Mouse (Mus musculus) thymus, adult 2 months (tissue): ENCODE measurements at regions not wholly inside any gene's neighbourhood (a gene's known extent, or its start where the extent isn't known, plus 50 kb on each side); places are given as distances from the start of the nearest gene placed in this dataset.

Experiments used
- CTCF ChIP-seq: fragments of 200-500 bp; IDR thresholded peaks from 2 replicates; pipeline ENCODE4 v1.5.1; 2012; ENCODE audit warnings: mild to moderate bottlenecking, control low read depth, low read length, moderate library complexity, borderline replicate concordance; ENCODE audit not compliant: control insufficient read depth, poor library complexity, insufficient read depth; ENCODE audit errors: extremely low read depth
- POLR2A ChIP-seq: fragments of 200-500 bp; IDR thresholded peaks from 2 replicates; pipeline ENCODE4 v1.6.1; 2012; ENCODE audit warnings: mild to moderate bottlenecking, low read length, control low read depth, moderate library complexity; ENCODE audit not compliant: control insufficient read depth, poor library complexity, insufficient read depth; ENCODE audit errors: extremely low read depth

- no peak for TF ChIP-seq POLR2A
- no peak for TF ChIP-seq CTCF
Measured at GRCm38 (mm10) chr14:71074019-71074418, 474.4 kb upstream of the Fam160b2 start.
